Mouse (Mus musculus): ENCODE data around the gene Cfap57.
"Not testable (repeated sequence)": the region's sequence is repeated elsewhere in the genome, so short reads cannot be mapped to it uniquely, and the experiment has no call there.

Cfap57 gene

DNA sequence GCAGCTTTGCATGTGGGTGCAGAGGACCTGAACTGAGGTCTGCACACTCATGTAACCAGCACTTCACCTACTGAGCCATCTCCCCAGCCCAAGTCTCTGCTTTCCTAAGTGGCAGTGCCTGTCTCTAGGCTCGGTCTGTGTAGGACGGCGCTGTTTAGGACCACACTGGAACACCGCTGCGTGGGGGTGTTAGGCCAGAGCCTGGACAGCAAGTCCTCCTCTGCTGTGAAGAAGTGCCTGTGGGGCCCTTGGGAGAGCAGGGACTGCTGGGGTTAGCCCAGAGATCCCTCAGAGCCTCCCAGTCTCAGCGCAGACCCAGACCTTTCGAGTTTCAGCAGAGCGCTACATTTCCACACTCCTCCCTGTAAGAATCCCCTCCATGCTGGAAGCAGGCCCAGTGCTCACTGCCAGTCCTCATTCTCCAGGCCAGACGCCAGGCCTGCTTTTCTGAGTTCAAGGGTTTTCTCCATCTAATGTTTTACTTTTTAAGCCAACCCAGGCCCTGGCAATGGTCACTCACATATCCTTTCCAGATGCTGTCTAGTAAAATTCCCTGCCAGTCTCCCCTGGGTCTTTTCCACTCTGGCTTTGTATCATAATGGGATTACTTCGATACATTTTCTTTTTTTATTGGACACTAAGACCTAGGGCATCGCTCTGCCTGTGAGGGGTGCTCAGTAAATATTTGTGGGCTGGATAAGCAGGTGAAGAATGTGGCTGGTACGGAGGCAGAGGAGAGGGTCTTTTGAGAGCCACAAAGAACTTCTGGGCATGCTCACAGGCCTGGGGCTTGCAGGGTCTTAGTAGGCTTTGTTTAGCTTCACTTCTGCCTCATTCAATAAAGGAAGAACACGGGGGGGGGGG lies 56.3 kb downstream of the Cfap57 start:
- no peak for DNase-seq (ENCODE audit: low spot score in 2 of 2)

DNA sequence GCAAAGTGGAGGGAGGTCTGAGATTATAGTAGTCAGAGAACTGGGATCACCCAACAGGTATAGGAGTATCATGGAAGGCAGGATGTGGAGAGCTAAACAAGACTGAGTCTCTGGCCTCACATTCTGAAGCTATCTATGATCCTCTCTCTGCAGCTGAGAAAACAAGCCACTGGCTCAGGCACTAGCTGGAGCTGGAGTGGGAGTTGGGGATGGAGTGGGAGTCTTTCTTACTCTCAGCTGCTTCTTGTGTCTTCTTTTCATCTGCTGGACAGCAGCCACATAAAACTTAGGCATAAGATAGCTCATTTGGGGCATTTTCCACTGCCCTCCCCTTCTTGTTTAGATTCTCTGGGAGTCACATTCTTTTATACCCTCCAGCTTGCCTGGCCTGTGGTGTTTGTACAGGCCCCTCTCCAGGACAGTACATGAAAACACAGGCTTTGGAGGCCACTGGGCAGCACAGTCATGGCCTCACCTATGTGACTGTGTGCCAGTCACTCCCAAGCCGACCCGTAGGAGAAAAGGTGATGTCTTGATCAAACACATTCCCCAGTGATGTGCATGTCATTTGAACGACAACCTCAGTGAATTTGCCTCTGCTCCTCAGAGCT lies 67.4 kb downstream of the Cfap57 start:
- DNase-seq (ENCODE audit: low spot score in 2 of 2): peak in 1 of 2 experiments; percentile 26

GRCm38 (mm10) chr4:118548130-118548480 lies 72.5 kb downstream of the Cfap57 start:
- DNase-seq (ENCODE audit: low spot score in 2 of 2): not testable (repeated sequence)

DNA sequence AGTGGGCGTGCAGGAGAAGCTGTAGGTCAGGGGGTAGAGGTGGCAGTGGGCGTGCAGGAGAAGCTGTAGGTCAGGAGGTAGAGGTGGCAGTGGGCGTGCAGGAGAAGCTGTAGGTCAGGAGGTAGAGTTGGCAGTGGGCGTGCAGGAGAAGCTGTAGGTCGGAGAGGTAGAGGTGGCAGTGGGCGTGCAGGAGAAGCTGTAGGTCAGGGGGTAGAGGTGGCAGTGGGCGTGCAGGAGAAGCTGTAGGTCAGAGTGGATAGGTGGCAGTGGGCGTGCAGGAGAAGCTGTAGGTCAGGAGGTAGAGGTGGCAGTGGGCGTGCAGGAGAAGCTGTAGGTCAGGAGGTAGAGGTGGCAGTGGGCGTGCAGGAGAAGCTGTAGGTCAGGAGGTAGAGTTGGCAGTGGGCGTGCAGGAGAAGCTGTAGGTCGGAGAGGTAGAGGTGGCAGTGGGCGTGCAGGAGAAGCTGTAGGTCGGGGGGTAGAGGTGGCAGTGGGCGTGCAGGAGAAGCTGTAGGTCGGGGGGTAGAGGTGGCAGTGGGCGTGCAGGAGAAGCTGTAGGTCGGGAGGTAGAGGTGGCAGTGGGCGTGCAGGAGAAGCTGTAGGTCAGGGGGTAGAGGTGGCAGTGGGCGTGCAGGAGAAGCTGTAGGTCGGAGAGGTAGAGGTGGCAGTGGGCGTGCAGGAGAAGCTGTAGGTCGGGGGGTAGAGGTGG lies 73.0 kb downstream of the Cfap57 start:
- peak in 1 of 2 experiments; percentile 23 for DNase-seq (ENCODE audit: low spot score in 2 of 2)

GRCm38 (mm10) chr4:118544441-118545127 lies 76.0 kb downstream of the Cfap57 start:
- no peak for DNase-seq (ENCODE audit: low spot score in 2 of 2)

- no peak for DNase-seq (ENCODE audit: low spot score in 2 of 2)
These were observed 76.9 kb downstream of the Cfap57 start, which contains the start of gene Tmem125 for GRCm38 (mm10) chr4:118543592-118544260. Gene Tmem125, minus strand, starts transcription at chr4:118544044.

- peak; percentile 48 to 62 for DNase-seq (ENCODE audit: low spot score in 2 of 2)
These were observed 77.4 kb downstream of the Cfap57 start for GRCm38 (mm10) chr4:118543158-118543530.

DNA sequence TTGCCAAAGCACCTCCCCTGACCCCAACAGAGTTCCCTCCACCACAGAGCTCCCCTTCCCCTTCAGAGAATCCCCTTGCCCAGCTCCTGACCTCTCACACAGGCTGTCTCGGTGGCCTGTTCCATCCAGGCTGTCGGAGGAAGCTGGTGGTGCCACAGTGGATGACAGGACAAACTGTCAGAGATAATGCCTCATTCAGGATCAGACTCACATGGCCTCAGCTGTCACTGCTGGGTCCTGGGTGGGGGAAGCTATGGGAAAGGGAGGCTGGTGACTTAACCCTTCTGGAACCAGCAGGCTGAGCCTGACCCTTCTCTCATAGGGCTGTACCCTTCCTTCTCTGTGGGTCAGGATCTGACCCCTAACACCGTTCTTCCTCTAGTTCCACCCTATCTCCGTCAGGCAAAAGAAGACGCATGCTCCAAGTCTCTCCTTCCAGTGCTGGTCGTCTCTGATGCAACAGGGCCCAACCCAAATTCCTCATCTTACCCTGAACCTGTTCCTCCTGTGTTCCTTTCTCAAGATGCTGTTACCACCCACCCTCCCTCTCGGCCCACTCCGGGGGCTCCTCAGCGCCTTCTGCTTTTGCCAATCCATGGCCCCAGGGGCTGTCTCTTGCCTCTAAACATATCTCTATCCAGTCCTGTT lies 77.9 kb downstream of the Cfap57 start:
- no peak for DNase-seq (ENCODE audit: low spot score in 2 of 2)

GRCm38 (mm10) chr4:118539904-118540303 lies 80.7 kb downstream of the Cfap57 start:
- no peak for DNase-seq (ENCODE audit: low spot score in 2 of 2)

GRCm38 (mm10) chr4:118537801-118538200 lies 82.8 kb downstream of the Cfap57 start:
- no peak for DNase-seq (ENCODE audit: low spot score in 2 of 2)

GRCm38 (mm10) chr4:118535610-118536009 lies 85.0 kb downstream of the Cfap57 start:
- DNase-seq (ENCODE audit: low spot score in 2 of 2): no peak

DNA sequence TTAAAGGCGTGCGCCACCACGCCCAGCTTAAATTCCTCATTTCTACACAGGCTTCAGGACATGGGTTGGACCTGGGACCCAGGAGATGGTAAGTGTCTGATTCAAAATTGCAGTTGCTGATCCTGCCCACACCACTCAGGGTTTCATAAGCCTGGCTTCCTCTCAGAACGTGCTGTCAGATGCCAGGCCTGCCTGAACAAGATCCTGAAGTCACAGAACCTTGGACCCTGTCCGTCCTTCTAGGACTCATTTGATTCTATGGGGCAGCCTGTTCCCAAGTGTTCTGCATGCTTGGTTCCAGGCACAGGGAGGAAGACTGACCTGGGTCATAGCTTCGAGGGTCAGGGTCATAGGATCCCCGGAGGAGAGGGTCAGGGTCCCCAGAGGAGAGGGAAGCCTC lies 87.0 kb downstream of the Cfap57 start:
- no peak for DNase-seq (ENCODE audit: low spot score in 2 of 2)

DNA sequence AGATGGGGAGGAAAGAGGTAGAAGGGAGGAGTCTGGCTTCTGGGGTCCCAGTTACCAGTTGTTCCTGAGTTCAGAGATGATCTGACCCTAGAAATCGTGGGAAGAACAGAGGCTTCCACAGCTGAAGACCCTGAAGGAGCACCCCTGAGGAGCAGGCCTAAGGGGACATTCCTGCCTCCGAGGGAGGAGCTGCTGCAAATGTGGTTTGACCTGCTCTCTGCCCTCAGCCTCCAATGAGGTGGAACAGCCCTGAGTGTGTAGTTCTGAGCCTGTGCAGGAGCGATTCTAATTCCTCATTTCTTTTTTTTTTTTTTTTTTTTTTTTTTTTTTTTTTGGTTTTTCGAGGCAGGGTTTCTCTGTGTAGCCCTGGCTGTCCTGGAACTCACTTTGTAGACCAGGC lies 87.4 kb downstream of the Cfap57 start:
- no peak for DNase-seq (ENCODE audit: low spot score in 2 of 2)

DNA sequence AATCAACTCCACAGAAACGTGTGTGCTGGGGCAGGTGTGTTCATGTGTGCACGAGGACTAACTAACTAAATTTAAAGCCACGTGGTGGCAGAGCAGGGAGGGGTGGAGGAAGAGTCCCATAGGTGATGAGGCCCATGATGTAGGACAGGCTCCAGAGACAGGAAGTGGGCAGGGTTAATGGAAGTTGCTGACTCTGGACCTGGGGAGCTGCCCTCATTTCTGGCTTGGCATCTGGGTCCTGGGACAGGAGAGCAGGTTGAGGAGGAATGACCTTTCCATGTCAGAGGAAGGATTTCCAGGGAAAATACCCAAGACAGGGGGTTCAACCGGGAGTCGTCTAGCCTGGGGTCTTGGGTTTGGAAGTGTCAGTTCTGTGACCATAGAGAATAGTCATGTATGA lies 87.9 kb downstream of the Cfap57 start:
- no peak for DNase-seq (ENCODE audit: low spot score in 2 of 2)

- no peak for DNase-seq (ENCODE audit: low spot score in 2 of 2)
These were observed 92.9 kb downstream of the Cfap57 start for GRCm38 (mm10) chr4:118527720-118528119.

GRCm38 (mm10) chr4:118527335-118527681 lies 93.3 kb downstream of the Cfap57 start:
- DNase-seq (ENCODE audit: low spot score in 2 of 2): no peak

DNA sequence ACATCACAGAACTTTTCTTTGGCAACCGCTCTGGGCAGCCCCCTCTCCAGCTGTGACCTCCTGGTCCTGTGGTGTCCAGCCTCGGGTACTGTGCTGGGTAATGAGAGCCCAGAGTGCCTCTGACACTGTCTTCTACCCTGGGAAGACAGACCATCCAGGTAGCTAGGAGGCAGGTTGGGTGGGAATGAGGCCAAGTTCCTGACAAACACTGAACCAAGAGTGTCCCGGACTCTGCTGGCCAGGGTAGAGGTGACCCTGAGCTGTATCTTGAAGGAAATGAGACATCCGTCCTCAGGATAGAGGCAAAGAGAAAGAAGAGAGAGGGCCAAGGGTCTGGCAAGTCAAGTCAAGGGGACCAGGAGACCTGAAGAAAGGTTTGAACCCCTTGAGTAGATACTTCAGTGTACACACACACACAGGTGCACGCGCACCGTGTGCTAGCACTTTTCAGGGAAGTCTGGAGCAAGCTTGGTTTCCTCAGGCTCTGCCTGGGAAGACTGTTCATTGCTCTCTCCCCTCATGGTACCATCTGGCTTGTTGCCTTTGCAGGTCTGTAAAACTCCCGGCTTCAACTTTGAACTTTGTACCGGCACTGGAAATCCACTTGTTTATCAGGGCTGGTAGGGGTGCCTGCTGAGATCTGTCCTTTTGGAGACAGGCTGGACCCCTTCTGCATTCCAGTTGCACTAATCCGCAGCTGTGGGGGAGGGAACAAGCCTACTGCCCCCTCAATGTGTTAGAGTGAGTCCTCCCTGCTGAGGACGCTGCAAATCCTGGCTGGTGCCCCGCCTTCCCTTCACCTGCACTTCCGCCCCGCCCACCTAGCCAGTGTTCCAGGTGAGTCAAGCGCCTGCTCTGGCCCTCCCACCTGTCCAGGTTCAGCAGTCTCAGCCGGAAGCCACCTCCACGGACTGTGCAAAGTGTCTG lies 93.9 kb downstream of the Cfap57 start, which contains the start of gene 2610528J11Rik:
Gene 2610528J11Rik, plus strand, starts transcription at position 592 of the 927 bp plus-strand sequence.
- no peak for DNase-seq (ENCODE audit: low spot score in 2 of 2)

- DNase-seq (ENCODE audit: low spot score in 2 of 2): no peak
These were observed 94.8 kb downstream of the Cfap57 start for GRCm38 (mm10) chr4:118525779-118526178.

DNA sequence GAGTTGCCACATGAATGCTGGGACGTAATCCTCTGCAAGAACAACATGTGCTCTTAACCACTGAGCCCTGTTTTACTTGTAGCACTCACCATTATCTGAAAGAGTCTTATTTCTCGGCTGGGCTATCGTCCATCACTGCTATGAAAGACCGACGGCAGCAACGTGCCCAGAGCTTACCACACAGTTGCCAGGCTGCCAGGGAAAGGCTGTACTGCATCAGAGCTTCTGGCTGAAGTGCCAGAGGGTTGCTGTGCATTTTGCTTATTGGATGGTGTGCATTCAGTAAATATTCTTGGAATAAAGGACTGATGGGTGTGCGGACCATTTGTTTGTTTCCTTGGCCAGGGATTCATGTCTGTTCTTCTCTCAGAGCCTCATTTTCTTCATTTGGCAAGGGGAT lies 96.6 kb downstream of the Cfap57 start:
- no peak for DNase-seq (ENCODE audit: low spot score in 2 of 2)

GRCm38 (mm10) chr4:118522248-118522647 lies 98.3 kb downstream of the Cfap57 start:
- no peak for DNase-seq (ENCODE audit: low spot score in 2 of 2)
